Mouse (Mus musculus) cerebellum, postnatal 10 days (tissue): Measurements from ENCODE around the gene Dok5.

Experiments used
- DNase-seq, 2 experiments: peaks; one replicate each; pipeline ENCODE4 v3.0.0; 2021; ENCODE audit warnings: mixed read lengths in 2 of 2

Gene Dok5

GRCm38 (mm10) chr2:170738891-170739290 lies 7.3 kb downstream of the Dok5 start:
- DNase-seq: no peak

GRCm38 (mm10) chr2:170739713-170740365 lies 8.2 kb downstream of the Dok5 start:
- no peak for DNase-seq

- no peak for DNase-seq
Observed at GRCm38 (mm10) chr2:170743521-170743920, 11.9 kb downstream of the Dok5 start.

GRCm38 (mm10) chr2:170748901-170749300 lies 17.3 kb downstream of the Dok5 start:
- DNase-seq: peak; percentile 62 to 75

GRCm38 (mm10) chr2:170752191-170752850 lies 20.7 kb downstream of the Dok5 start:
- peak; percentile 52 to 61 for DNase-seq

- DNase-seq: no peak
Observed at GRCm38 (mm10) chr2:170755817-170756216, 24.2 kb downstream of the Dok5 start.

- peak; percentile 49 to 53 for DNase-seq
Observed at GRCm38 (mm10) chr2:170756667-170757066, 25.1 kb downstream of the Dok5 start.

GRCm38 (mm10) chr2:170757228-170757875 lies 25.7 kb downstream of the Dok5 start:
- peak; percentile 67 to 75 for DNase-seq

- peak; percentile 82 to 88 for DNase-seq
Observed at GRCm38 (mm10) chr2:170758201-170758600, 26.6 kb downstream of the Dok5 start.

- DNase-seq: no peak
Observed at GRCm38 (mm10) chr2:170764704-170765103, 33.1 kb downstream of the Dok5 start.

- no peak for DNase-seq
Observed at GRCm38 (mm10) chr2:170767243-170767642, 35.6 kb downstream of the Dok5 start.

- no peak for DNase-seq
Observed at GRCm38 (mm10) chr2:170768699-170769098, 37.1 kb downstream of the Dok5 start.

- no peak for DNase-seq
Observed at GRCm38 (mm10) chr2:170771555-170771954, 39.9 kb downstream of the Dok5 start.

GRCm38 (mm10) chr2:170772126-170772884 lies 40.7 kb downstream of the Dok5 start:
- DNase-seq: peak; percentile 35 to 44

GRCm38 (mm10) chr2:170772885-170773270 lies 41.3 kb downstream of the Dok5 start:
- no peak for DNase-seq

- no peak for DNase-seq
Observed at GRCm38 (mm10) chr2:170775577-170775976, 44.0 kb downstream of the Dok5 start.

- no peak for DNase-seq
Observed at GRCm38 (mm10) chr2:170776107-170776506, 44.5 kb downstream of the Dok5 start.

GRCm38 (mm10) chr2:170777572-170777971 lies 46.0 kb downstream of the Dok5 start:
- no peak for DNase-seq

- no peak for DNase-seq
Observed at GRCm38 (mm10) chr2:170780010-170780750, 48.6 kb downstream of the Dok5 start.

- DNase-seq: no peak
Observed at GRCm38 (mm10) chr2:170788101-170788500, 56.5 kb downstream of the Dok5 start.

- DNase-seq: no peak
Observed at GRCm38 (mm10) chr2:170791332-170792017, 59.9 kb downstream of the Dok5 start.

GRCm38 (mm10) chr2:170795242-170795641 lies 63.6 kb downstream of the Dok5 start:
- no peak for DNase-seq
